Mouse (Mus musculus): Measurements from ENCODE around the gene St3gal3.

DNA sequence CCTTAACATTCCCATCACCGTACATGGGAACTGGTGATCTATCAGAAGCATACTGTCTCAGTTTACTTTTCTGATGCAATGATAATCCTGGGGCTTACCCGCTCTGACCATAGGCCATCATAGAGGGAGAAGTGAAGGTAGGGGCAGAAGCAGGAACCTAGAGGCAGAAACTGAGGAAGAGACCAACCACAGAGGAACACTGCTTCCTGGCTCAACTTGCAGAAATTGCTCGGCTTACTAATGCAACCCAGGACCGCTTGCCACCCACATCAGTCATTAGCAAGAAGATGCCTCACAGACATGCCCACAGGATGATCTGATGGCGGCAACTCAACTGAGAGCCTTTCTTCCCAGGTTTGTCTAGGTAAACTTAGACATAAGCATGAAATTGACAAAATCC, 216.0 kb downstream of the St3gal3 start:
- TF ChIP-seq CTCF (IDR thresholded peaks at IDR 0.05 in 2 of 3, conservative IDR thresholded peaks at IDR 0.05 in 1 of 3; ENCODE audit: control insufficient read depth in 1 of 3, insufficient read depth in 1 of 3, low read depth in 2 of 3, low read length in 3 of 3, poor library complexity in 1 of 3, severe bottlenecking in 1 of 3) (no peak), EP300 (IDR thresholded peaks at IDR 0.05; ENCODE audit: low read depth in 1 of 2, low read length in 2 of 2) (no peak)
